Mouse (Mus musculus): ENCODE data around the gene Erc2.

Gene Erc2

GRCm38 (mm10) chr14:28323727-28324126, 701.5 kb downstream of the Erc2 start:
- DNase-seq: no peak

- DNase-seq: no peak
Measured at GRCm38 (mm10) chr14:28326456-28326855, 704.2 kb downstream of the Erc2 start.

DNA sequence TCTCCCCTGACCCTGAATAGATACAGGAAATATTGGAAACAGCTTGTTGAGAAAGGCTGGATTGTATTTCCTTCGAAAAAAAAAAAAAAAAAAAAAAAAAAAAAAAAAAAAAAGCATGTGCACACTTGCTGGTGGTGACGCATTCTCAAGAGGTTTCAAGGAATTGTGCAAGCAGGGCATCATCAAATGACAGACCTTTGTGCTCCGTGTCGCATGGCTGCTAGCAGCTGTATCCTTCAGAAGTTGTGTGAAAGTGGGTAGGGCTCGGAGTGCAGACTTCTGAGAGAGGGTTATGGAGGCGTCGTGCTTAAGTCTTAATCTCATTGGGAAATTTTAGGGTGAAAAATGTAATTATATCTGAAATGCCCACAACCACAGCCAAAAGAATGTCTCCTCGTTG, 706.3 kb downstream of the Erc2 start:
- DNase-seq: no peak

DNA sequence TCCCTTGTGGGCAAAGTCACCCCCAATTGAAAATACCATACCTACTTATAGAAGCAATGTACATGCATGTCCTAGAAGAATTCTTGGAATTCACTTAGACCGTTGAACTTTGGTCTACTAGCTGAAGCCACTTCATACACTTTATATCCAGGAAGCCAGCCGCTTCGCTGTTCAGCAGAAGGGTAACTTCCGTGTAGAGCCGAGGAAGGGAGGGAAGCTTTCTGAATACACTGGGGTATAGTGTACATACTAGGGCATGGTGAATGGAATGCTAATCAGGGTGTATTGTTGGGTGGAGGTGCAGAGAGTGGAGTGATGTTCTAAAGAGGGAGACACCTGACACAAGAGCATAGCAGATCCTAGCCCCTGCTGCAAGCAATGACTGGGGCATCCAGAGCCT, 708.9 kb downstream of the Erc2 start:
- DNase-seq: no peak

- no peak for DNase-seq
Measured at GRCm38 (mm10) chr14:28332351-28332953, 710.2 kb downstream of the Erc2 start.

DNA sequence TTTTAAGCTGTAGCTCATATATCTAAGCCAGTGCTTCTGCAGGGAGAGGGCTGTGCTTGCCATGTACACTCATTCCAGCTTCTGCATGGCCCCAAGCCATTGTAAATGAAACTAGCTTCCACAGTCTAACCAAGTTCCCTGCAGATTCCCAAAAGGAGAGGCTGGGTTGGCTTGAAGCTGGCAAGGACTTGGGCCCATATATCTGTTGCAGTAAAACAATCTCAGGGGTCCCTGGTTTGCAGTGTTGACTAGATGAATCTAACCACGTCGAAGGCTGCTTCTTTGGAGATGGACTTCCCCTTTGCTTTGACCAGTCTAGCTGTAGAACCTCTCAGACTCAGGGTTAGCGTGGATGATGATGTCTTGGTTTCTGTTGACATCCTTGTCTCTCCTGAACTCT, 716.9 kb downstream of the Erc2 start:
- DNase-seq: no peak

GRCm38 (mm10) chr14:28349129-28349528, 726.9 kb downstream of the Erc2 start:
- DNase-seq: no peak

GRCm38 (mm10) chr14:28356031-28356430, 733.8 kb downstream of the Erc2 start:
- DNase-seq: no peak

- DNase-seq: no peak
Measured at GRCm38 (mm10) chr14:28359502-28359901, 737.3 kb downstream of the Erc2 start.

GRCm38 (mm10) chr14:28359983-28360382, 737.8 kb downstream of the Erc2 start:
- DNase-seq: no peak

DNA sequence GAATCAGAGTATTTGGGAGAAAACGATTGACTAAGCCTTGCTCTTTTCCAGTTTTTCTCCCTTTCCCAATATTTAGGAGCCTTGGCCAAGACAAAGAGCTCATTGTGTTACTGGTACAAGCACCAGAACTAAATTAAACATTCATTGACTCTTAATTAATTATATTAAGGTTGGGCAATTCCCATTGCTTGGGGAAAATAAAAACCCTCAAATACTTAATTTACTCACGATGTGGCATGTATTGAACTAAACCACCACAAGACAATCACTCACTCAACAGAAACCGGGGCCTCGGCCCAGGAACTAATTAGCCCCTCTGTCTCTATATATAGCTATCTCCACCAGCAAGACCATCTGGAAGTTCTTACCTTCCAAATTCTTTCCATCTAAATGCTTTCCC, 740.1 kb downstream of the Erc2 start:
- no peak for DNase-seq

DNA sequence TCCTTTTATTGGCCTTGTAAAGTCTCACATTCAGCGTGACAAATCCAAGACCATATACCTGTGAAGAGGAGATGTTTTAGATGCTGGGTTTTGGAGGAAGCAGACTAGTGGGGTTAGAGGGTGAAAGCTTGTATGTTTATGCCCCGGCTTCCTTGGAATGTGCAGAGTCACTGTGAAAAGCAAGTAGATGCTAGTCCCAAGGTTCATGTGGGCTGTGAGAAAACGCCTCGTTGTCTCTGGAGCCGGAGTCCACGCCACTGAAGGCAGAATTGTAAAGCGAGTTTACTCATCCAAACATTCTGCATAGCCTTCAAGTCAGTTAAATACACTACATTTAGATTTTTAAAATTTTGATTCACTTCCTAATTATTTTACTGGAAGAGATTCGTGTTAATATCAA, 748.5 kb downstream of the Erc2 start:
- DNase-seq: no peak

GRCm38 (mm10) chr14:28371651-28372050, 749.4 kb downstream of the Erc2 start:
- DNase-seq: no peak

- DNase-seq: no peak
Measured at GRCm38 (mm10) chr14:28375642-28376091, 753.4 kb downstream of the Erc2 start.

GRCm38 (mm10) chr14:28376208-28376805, 754.1 kb downstream of the Erc2 start:
- DNase-seq: no peak

DNA sequence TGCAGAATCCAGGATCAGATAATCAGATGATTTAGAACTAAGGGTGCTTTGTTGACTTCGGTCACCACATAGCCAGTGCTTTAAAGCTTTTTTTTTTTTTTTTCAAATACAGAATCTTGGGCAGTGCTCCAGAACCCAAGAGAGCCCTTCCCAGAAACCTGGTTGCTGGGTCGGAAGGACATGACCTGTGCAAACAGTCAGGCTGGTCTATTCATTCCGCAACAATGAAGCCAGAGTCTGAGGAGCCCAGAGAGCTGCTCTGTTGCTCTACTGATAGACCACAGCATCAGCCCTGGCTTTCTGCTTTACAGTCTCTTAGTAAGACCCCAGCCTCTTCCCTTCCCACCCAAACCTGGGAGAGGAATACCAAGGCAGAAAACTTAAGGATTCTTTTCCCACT, 755.3 kb downstream of the Erc2 start:
- DNase-seq: no peak

DNA sequence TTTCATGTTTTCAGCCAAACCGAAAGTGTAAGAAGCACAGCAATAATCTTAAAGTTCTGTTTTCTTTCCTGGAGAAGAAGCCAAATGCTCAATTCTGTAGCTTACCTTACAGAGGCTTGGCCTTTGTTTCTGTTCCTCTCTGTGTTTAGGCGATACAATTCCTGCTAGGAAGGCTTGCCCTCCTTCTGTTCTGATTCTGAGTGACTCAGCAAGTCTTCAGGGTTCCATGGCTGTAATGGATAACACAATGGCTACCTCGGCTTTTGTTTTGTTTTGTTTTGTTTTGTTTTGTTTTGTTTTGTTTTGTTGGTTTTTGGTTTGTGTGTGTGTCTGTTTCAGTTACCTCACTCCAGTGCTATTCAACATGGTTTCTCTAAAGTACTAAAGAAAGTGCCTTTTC, 757.9 kb downstream of the Erc2 start:
- DNase-seq: no peak

DNA sequence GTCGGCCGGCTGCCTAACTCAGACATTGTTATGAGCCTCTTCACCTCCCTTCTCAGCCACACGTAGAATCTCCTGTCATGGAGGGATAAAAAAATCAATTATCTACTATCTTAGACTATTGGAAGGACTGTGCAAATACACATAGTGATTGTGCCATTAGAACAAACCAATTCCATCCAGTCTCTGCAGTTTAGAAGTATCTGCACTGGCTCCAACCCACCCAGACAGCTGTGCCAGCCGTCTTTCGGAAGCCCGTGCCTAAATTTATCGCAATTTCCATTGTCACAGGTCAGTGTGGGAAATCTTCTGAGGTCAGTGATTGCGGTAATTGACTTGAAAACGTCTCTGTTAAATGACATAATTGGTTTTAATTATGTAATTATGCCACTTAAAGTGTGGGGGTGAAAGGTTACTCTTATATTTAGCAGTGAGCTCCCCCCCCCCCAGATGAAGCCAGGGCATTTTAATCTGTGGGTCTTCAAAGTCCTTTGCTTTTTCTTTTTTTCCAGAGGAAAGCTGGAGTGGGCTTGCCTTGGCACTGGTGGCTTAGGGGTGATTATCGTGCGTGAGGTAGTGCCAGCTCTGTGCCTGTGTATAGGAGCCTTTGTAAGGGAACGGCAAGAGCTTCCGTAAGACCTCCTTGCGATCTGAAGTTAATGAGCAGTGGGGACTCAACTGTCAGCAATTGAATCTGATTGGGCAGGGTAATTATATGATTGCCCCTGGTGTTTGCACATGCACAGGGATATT, 759.7 kb downstream of the Erc2 start:
- DNase-seq: no peak

- DNase-seq: no peak
Measured at GRCm38 (mm10) chr14:28386815-28387607, 764.8 kb downstream of the Erc2 start.

- no peak for DNase-seq
Measured at GRCm38 (mm10) chr14:28398915-28399314, 776.7 kb downstream of the Erc2 start.

GRCm38 (mm10) chr14:28399897-28400296, 777.7 kb downstream of the Erc2 start:
- DNase-seq: no peak

GRCm38 (mm10) chr14:28405277-28405840, 783.1 kb downstream of the Erc2 start:
- no peak for DNase-seq

- no peak for DNase-seq
Measured at GRCm38 (mm10) chr14:28409390-28409789, 787.2 kb downstream of the Erc2 start.
